Mouse (Mus musculus) thymus, adult 2 months (tissue): ENCODE results near the gene Mcfd2. TPM values are rescaled to one million over a fixed set of nuclear protein-coding genes. Genes with fewer than 3 reads are reported as not detected.

Source experiments
- DNase-seq: peaks from one replicate; pipeline ENCODE4 v3.0.0; 2021
- H3K27ac ChIP-seq: fragments of 200-500 bp; 2 replicates; pipeline ENCODE4 v1.5.1; 2012; ENCODE audit warnings: low read length, control low read depth; ENCODE audit not compliant: control insufficient read depth, insufficient read depth
- H3K27me3 ChIP-seq: fragments of 200-500 bp; 2 replicates; pipeline ENCODE4 v1.6.1; 2012; ENCODE audit warnings: mild to moderate bottlenecking, low read length, moderate library complexity, mixed read lengths; ENCODE audit not compliant: control insufficient read depth, insufficient read depth
- H3K36me3 ChIP-seq: fragments of 200-500 bp; 2 replicates; pipeline ENCODE4 v1.6.1; 2012; ENCODE audit warnings: mild to moderate bottlenecking, low read length, moderate library complexity; ENCODE audit not compliant: control insufficient read depth, insufficient read depth
- H3K4me1 ChIP-seq: fragments of 200-500 bp; replicated peaks from 2 replicates; pipeline ENCODE4 v1.6.1; 2012; ENCODE audit warnings: low read length; ENCODE audit not compliant: control insufficient read depth, insufficient read depth
- H3K4me3 ChIP-seq: fragments of 200-500 bp; 2 replicates; pipeline ENCODE4 v1.5.1; 2012; ENCODE audit warnings: mild to moderate bottlenecking, low read length, control low read depth, moderate library complexity; ENCODE audit not compliant: control insufficient read depth, insufficient read depth
- CTCF ChIP-seq: fragments of 200-500 bp; IDR thresholded peaks from 2 replicates; pipeline ENCODE4 v1.5.1; 2012; ENCODE audit warnings: mild to moderate bottlenecking, control low read depth, low read length, moderate library complexity, borderline replicate concordance; ENCODE audit not compliant: control insufficient read depth, poor library complexity, insufficient read depth; ENCODE audit errors: extremely low read depth
- POLR2A ChIP-seq: fragments of 200-500 bp; IDR thresholded peaks from 2 replicates; pipeline ENCODE4 v1.6.1; 2012; ENCODE audit warnings: mild to moderate bottlenecking, low read length, control low read depth, moderate library complexity; ENCODE audit not compliant: control insufficient read depth, poor library complexity, insufficient read depth; ENCODE audit errors: extremely low read depth
- WGBS: fragments of 180-500 bp; shearing (Covaris S2); methylation state at CpG from one replicate; pipeline ENCODE4 v1.1.7; 2018; 5-methylcytosine and 5-hydroxymethylcytosine counted together
- polyA plus RNA-seq: library from polyadenylated mRNA; depleted of rRNA; stranded (reverse); fragments of >200 nt; gene quantifications from 2 replicates; pipeline ENCODE4 v1.2.3, GENCODE M21; 2012

Mcfd2 gene
- polyA plus RNA-seq, 1 experiment: 48.7 TPM

GRCm38 (mm10) chr17:87264927-87265791, 576 bp downstream of the Mcfd2 start:
- Histone ChIP-seq H3K36me3 (no peaks in the 10 kb centered on the region), H3K4me1 (peaks cover 14% of the 10 kb centered on the region), H3K27me3 (no peaks in the 10 kb centered on the region), H3K4me3 (peak overlapping the region; percentile 65), H3K27ac (no peak overlapping the region)
- TF ChIP-seq POLR2A (no peak), CTCF (no peak)
- DNase-seq: no peak
- 7% methylated on average over 28 of the region's 28 CpGs for WGBS

GRCm38 (mm10) chr17:87264054-87264830, 1.5 kb downstream of the Mcfd2 start:
- Histone ChIP-seq H3K4me1 (peaks cover 14% of the 10 kb centered on the region), H3K27ac (no peak overlapping the region), H3K36me3 (no peaks in the 10 kb centered on the region), H3K4me3 (no peak overlapping the region), H3K27me3 (no peaks in the 10 kb centered on the region)
- WGBS: 81% methylated on average over 11 of the region's 11 CpGs
- no peak for DNase-seq
- no peak for TF ChIP-seq CTCF
- no peak for TF ChIP-seq POLR2A

GRCm38 (mm10) chr17:87263401-87263800, 2.3 kb downstream of the Mcfd2 start:
- no peak for TF ChIP-seq POLR2A
- TF ChIP-seq CTCF: no peak
- Histone ChIP-seq H3K36me3 (no peaks in the 10 kb centered on the region), H3K4me3 (no peak overlapping the region), H3K27ac (no peak overlapping the region), H3K27me3 (no peaks in the 10 kb centered on the region), H3K4me1 (peaks cover 14% of the 10 kb centered on the region)
- no peak for DNase-seq
- 35% methylated on average over 6 of the region's 6 CpGs for WGBS

GRCm38 (mm10) chr17:87255672-87256071, 10.1 kb downstream of the Mcfd2 start:
- Histone ChIP-seq H3K27me3 (no peaks in the 10 kb centered on the region), H3K27ac (no peak overlapping the region), H3K4me1 (peaks cover 3% of the 10 kb centered on the region; the same call in 1 of the 2 replicates), H3K36me3 (peaks cover 21% of the 10 kb centered on the region), H3K4me3 (no peak overlapping the region)
- no peak for DNase-seq
- 62% methylated on average over 16 of the region's 16 CpGs for WGBS
- TF ChIP-seq POLR2A (no peak), CTCF (no peak)

- Histone ChIP-seq H3K36me3 (peaks cover 21% of the 10 kb centered on the region), H3K27ac (no peak overlapping the region), H3K4me1 (peaks cover 3% of the 10 kb centered on the region; the same call in 1 of the 2 replicates), H3K4me3 (no peak overlapping the region), H3K27me3 (no peaks in the 10 kb centered on the region)
- TF ChIP-seq POLR2A (no peak), CTCF (no peak)
- 49% methylated on average over 8 of the region's 8 CpGs for WGBS
- peak; percentile 31 for DNase-seq
Observed at GRCm38 (mm10) chr17:87254384-87254783, 11.4 kb downstream of the Mcfd2 start.

- no peak for DNase-seq
- 73% methylated on average over 9 of the region's 9 CpGs for WGBS
- TF ChIP-seq CTCF (no peak), POLR2A (no peak)
- Histone ChIP-seq H3K27me3 (no peaks in the 10 kb centered on the region), H3K36me3 (no peaks in the 10 kb centered on the region), H3K4me3 (no peak overlapping the region), H3K27ac (no peak overlapping the region), H3K4me1 (peaks cover 6% of the 10 kb centered on the region)
Observed at GRCm38 (mm10) chr17:87246103-87246502, 19.6 kb downstream of the Mcfd2 start.
